Mouse (Mus musculus) embryonic facial prominence, embryonic 10.5 days (tissue): ENCODE measurements around the gene Sbk2. TPM values are rescaled to one million over a fixed set of nuclear protein-coding genes. Genes with fewer than 3 reads are reported as not detected.

ENCODE experiments used
- DNase-seq: peaks from one replicate; pipeline ENCODE4 v3.0.0-alpha.2; 2017; ENCODE audit warnings: low spot score
- H3K27ac ChIP-seq: fragments of 300-500 bp; sonication (generic); replicated peaks from 2 replicates; pipeline ENCODE4 v1.5.1; 2016; ENCODE audit warnings: mild to moderate bottlenecking
- H3K27me3 ChIP-seq: fragments of 300-500 bp; sonication (generic); replicated peaks from 2 replicates; pipeline ENCODE4 v1.6.1; 2016; ENCODE audit warnings: low read depth, mild to moderate bottlenecking; ENCODE audit not compliant: poor library complexity, severe bottlenecking
- H3K36me3 ChIP-seq: fragments of 300-500 bp; sonication (generic); replicated peaks from 2 replicates; pipeline ENCODE4 v1.6.1; 2016; ENCODE audit warnings: mild to moderate bottlenecking, moderate library complexity
- H3K4me1 ChIP-seq: fragments of 300-500 bp; sonication (generic); 2 replicates; pipeline ENCODE4 v1.6.1; 2016
- H3K4me3 ChIP-seq: fragments of 300-500 bp; sonication (generic); 2 replicates; pipeline ENCODE4 v1.5.1; 2016; ENCODE audit warnings: mild to moderate bottlenecking, moderate library complexity
- H3K9me3 ChIP-seq: fragments of 300-500 bp; sonication (generic); 2 replicates; pipeline ENCODE4 v1.6.1; 2016; ENCODE audit warnings: mild to moderate bottlenecking
- WGBS: fragments of 180-500 bp; shearing (Covaris S2); methylation state at CpG from one replicate; pipeline ENCODE4 v1.1.7; 2016; 5-methylcytosine and 5-hydroxymethylcytosine counted together
- polyA plus RNA-seq: library from polyadenylated mRNA; unstranded; fragments of >200 nt; fragmentation: Nextera tagmentation; extraction: Ambion mirVana; gene quantifications from 2 replicates; pipeline ENCODE4 v1.2.1, GENCODE M21; 2016

Gene Sbk2
- polyA plus RNA-seq, 1 experiment from 2014 or later, result 0.09 TPM

- H3K9me3 ChIP-seq, result no peaks in the 10 kb centered on the region
- peak overlapping the region; percentile 40 for H3K27ac ChIP-seq
- peaks cover 5% of the 10 kb centered on the region; the same call in 1 of the 2 replicates for H3K4me1 ChIP-seq
- peak overlapping the region; percentile 47 for H3K4me3 ChIP-seq
- WGBS, result 21% methylated on average over 15 of the region's 15 CpGs
- H3K36me3 ChIP-seq, result no peaks in the 10 kb centered on the region
- DNase-seq, result peak; percentile 91
- H3K27me3 ChIP-seq, result no peaks in the 10 kb centered on the region
These were observed 20.9 kb downstream of the Sbk2 start for GRCm38 (mm10) chr7:4943223-4943815.

GRCm38 (mm10) chr7:4942673-4943072, 21.5 kb downstream of the Sbk2 start:
- no peaks in the 10 kb centered on the region for H3K9me3 ChIP-seq
- 59% methylated on average over 5 of the region's 5 CpGs for WGBS
- H3K4me1 ChIP-seq, result peaks cover 5% of the 10 kb centered on the region; the same call in 1 of the 2 replicates
- H3K27ac ChIP-seq, result no peak overlapping the region
- H3K36me3 ChIP-seq, result no peaks in the 10 kb centered on the region
- H3K4me3 ChIP-seq, result no peak overlapping the region
- DNase-seq, result no peak
- no peaks in the 10 kb centered on the region for H3K27me3 ChIP-seq

- Histone ChIP-seq H3K4me3 (no peak overlapping the region), H3K9me3 (no peaks in the 10 kb centered on the region), H3K4me1 (peaks cover 5% of the 10 kb centered on the region; the same call in 1 of the 2 replicates), H3K27me3 (no peaks in the 10 kb centered on the region), H3K27ac (no peak overlapping the region), H3K36me3 (no peaks in the 10 kb centered on the region)
- peak; percentile 84 for DNase-seq
- WGBS, result 24% methylated on average over 9 of the region's 9 CpGs
These were observed 24.1 kb downstream of the Sbk2 start for GRCm38 (mm10) chr7:4940068-4940479.

- peak; percentile 76 for DNase-seq
- no peak overlapping the region for H3K4me3 ChIP-seq
- peaks cover 7% of the 10 kb centered on the region; the same call in 1 of the 2 replicates for H3K9me3 ChIP-seq
- H3K27ac ChIP-seq, result no peak overlapping the region
- whole genome bisulfite sequencing, result 33% methylated on average over 2 of the region's 2 CpGs
- peaks cover 3% of the 10 kb centered on the region; the same call in 1 of the 2 replicates for H3K4me1 ChIP-seq
- no peaks in the 10 kb centered on the region for H3K36me3 ChIP-seq
- H3K27me3 ChIP-seq, result no peaks in the 10 kb centered on the region
These were observed 25.8 kb downstream of the Sbk2 start for GRCm38 (mm10) chr7:4938456-4938855.

- Histone ChIP-seq H3K9me3 (peaks cover 7% of the 10 kb centered on the region; the same call in 1 of the 2 replicates), H3K27me3 (no peaks in the 10 kb centered on the region), H3K4me3 (no peak overlapping the region), H3K4me1 (no peaks in the 10 kb centered on the region), H3K36me3 (no peaks in the 10 kb centered on the region), H3K27ac (no peak overlapping the region)
- 72% methylated on average over 11 of the region's 11 CpGs for WGBS
- no peak for DNase-seq
These were observed 26.8 kb downstream of the Sbk2 start for GRCm38 (mm10) chr7:4937392-4937791.

GRCm38 (mm10) chr7:4936832-4937231, 27.4 kb downstream of the Sbk2 start:
- 81% methylated on average over 10 of the region's 10 CpGs for WGBS
- Histone ChIP-seq H3K9me3 (peaks cover 7% of the 10 kb centered on the region; the same call in 1 of the 2 replicates), H3K27me3 (no peaks in the 10 kb centered on the region), H3K4me3 (no peak overlapping the region), H3K36me3 (no peaks in the 10 kb centered on the region), H3K27ac (no peak overlapping the region), H3K4me1 (no peaks in the 10 kb centered on the region)
- DNase-seq, result no peak

- H3K36me3 ChIP-seq, result no peaks in the 10 kb centered on the region
- H3K27ac ChIP-seq, result no peak overlapping the region
- H3K4me1 ChIP-seq, result no peaks in the 10 kb centered on the region; the same call in 1 of the 2 replicates
- no peaks in the 10 kb centered on the region for H3K27me3 ChIP-seq
- no peak for DNase-seq
- H3K4me3 ChIP-seq, result no peak overlapping the region
- WGBS, result 91% methylated on average over 4 of the region's 4 CpGs
- peaks cover 7% of the 10 kb centered on the region; the same call in 1 of the 2 replicates for H3K9me3 ChIP-seq
These were observed 29.9 kb downstream of the Sbk2 start for GRCm38 (mm10) chr7:4934160-4934914.

- no peak for DNase-seq
- 78% methylated on average over 12 of the region's 12 CpGs for WGBS
- Histone ChIP-seq H3K9me3 (peaks cover 7% of the 10 kb centered on the region; the same call in 1 of the 2 replicates), H3K27ac (no peak overlapping the region), H3K36me3 (no peaks in the 10 kb centered on the region), H3K27me3 (no peaks in the 10 kb centered on the region), H3K4me3 (no peak overlapping the region), H3K4me1 (peaks cover 6% of the 10 kb centered on the region)
These were observed 31.1 kb downstream of the Sbk2 start for GRCm38 (mm10) chr7:4933103-4933502.

GRCm38 (mm10) chr7:4928323-4928722, 35.9 kb downstream of the Sbk2 start:
- H3K9me3 ChIP-seq, result no peaks in the 10 kb centered on the region
- H3K27ac ChIP-seq, result peak overlapping the region; percentile 48; the same call in 1 of the 2 replicates
- no peaks in the 10 kb centered on the region for H3K27me3 ChIP-seq
- no peak for DNase-seq
- no peak overlapping the region for H3K4me3 ChIP-seq
- WGBS, result 88% methylated on average over 17 of the region's 17 CpGs
- peaks cover 54% of the 10 kb centered on the region for H3K4me1 ChIP-seq
- H3K36me3 ChIP-seq, result no peaks in the 10 kb centered on the region

GRCm38 (mm10) chr7:4927711-4928110, 36.5 kb downstream of the Sbk2 start:
- Histone ChIP-seq H3K4me3 (no peak overlapping the region), H3K27ac (peak overlapping the region; percentile 48), H3K9me3 (no peaks in the 10 kb centered on the region), H3K36me3 (no peaks in the 10 kb centered on the region), H3K27me3 (no peaks in the 10 kb centered on the region), H3K4me1 (peaks cover 60% of the 10 kb centered on the region)
- no peak for DNase-seq
- WGBS, result 66% methylated on average over 8 of the region's 8 CpGs

- WGBS, result 71% methylated on average over 16 of the region's 16 CpGs
- H3K4me3 ChIP-seq, result peak overlapping the region; percentile 56; the same call in 1 of the 2 replicates
- H3K27me3 ChIP-seq, result no peaks in the 10 kb centered on the region
- no peaks in the 10 kb centered on the region for H3K9me3 ChIP-seq
- H3K36me3 ChIP-seq, result no peaks in the 10 kb centered on the region
- H3K27ac ChIP-seq, result peak overlapping the region; percentile 92
- no peak for DNase-seq
- peaks cover 69% of the 10 kb centered on the region for H3K4me1 ChIP-seq
These were observed 37.4 kb downstream of the Sbk2 start for GRCm38 (mm10) chr7:4926849-4927248.

- peaks cover 8% of the 10 kb centered on the region for H3K36me3 ChIP-seq
- H3K27me3 ChIP-seq, result no peaks in the 10 kb centered on the region
- H3K4me1 ChIP-seq, result peaks cover 80% of the 10 kb centered on the region
- H3K9me3 ChIP-seq, result no peaks in the 10 kb centered on the region
- H3K27ac ChIP-seq, result peak within 1 kb of the TSS; percentile 92
- WGBS, result 5% methylated on average over 6 of the region's 6 CpGs
- DNase-seq, result peak; percentile 75
- peak within 1 kb of the TSS; percentile 56 for H3K4me3 ChIP-seq
These were observed 38.5 kb downstream of the Sbk2 start, which contains the start of gene Ssc5d for GRCm38 (mm10) chr7:4925441-4926381. TSS of gene Ssc5d (plus strand) at chr7:4925785.
